Mouse (Mus musculus): ENCODE measurements around the gene BC067074. TPM values are rescaled to one million over a fixed set of nuclear protein-coding genes. Genes with fewer than 3 reads are reported as not detected.

The BC067074 gene
- polyA plus RNA-seq, 1 experiment from 2014 or later = 0.89 TPM

DNA sequence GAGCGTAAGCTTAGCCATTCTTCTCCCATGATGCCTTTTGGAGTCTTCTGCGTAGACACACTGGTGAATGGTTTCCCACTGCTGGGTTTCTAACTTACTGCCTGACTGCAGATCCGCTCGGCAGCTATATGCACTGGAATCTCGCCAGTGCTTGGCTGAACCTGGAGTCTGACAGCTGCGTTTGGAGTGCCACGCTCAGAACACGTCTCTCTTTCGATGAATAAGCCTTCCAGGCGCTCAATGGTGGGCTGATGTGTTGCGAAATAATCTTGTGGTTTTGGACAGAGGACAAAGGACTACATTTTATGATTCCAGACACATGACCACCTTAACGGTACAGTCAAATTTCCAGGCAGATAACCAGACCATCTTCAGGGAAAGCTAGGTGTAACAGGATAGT is 30.1 kb upstream of the BC067074 start:
- Histone ChIP-seq H3K9ac (ENCODE audit: low read length) (no peak overlapping the region), H3K36me3 (ENCODE audit: control insufficient read depth, insufficient read depth, low read length) (no peaks in the 10 kb centered on the region), H3K4me3 (ENCODE audit: low read depth, low read length) (no peak overlapping the region), H3K4me2 (replicated peaks; ENCODE audit: low read depth) (no peak overlapping the region), H3K4me1 (replicated peaks; ENCODE audit: control insufficient read depth, insufficient read depth) (no peaks in the 10 kb centered on the region), H3K9me3 (ENCODE audit: control insufficient read depth, low read length) (no peaks in the 10 kb centered on the region), H3K27ac (replicated peaks) (no peak overlapping the region), H3K27me3 (ENCODE audit: control insufficient read depth, insufficient read depth, low read length) (no peaks in the 10 kb centered on the region)
- no peak for ATAC-seq (ENCODE audit: low FRiP score, low TSS enrichment)
- TF ChIP-seq EP300 (optimal IDR thresholded peaks at IDR 0.05) (no peak), CTCF (IDR thresholded peaks at IDR 0.05; ENCODE audit: low read depth) (no peak)
- 37% methylated on average over 12 of the region's 12 CpGs for WGBS
- DNase-seq (ENCODE audit: low spot score) = no peak

DNA sequence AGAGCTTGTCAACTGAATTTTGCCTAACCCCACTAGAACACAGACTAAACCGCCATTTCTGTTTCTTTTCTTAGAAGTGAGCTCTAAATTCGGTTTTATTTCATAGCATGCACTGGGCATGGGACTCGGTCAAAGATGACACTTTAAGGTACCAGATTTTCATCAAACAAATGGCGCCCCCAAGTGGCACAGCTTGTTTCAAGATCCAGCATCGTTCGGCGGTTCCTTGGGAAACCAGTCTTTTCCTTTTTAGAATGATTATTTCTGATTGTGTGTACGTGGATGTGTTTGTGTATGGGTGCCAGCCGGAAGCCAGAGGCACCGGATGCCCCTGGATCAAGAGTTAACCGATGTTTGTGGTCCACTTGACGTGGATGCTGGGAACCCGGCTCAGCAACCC is 27.7 kb upstream of the BC067074 start:
- no peak overlapping the region for H3K27ac ChIP-seq (replicated peaks)
- H3K27me3 ChIP-seq (ENCODE audit: control insufficient read depth, insufficient read depth, low read length) = no peaks in the 10 kb centered on the region
- H3K36me3 ChIP-seq (ENCODE audit: control insufficient read depth, insufficient read depth, low read length) = no peaks in the 10 kb centered on the region
- no peaks in the 10 kb centered on the region for H3K9me3 ChIP-seq (ENCODE audit: control insufficient read depth, low read length)
- no peaks in the 10 kb centered on the region for H3K4me1 ChIP-seq (replicated peaks; ENCODE audit: control insufficient read depth, insufficient read depth)
- WGBS = 24% methylated on average over 13 of the region's 13 CpGs
- TF ChIP-seq EP300 (optimal IDR thresholded peaks at IDR 0.05) = no peak
- TF ChIP-seq CTCF (IDR thresholded peaks at IDR 0.05; ENCODE audit: low read depth) = peak; percentile 79
- H3K9ac ChIP-seq (ENCODE audit: low read length) = no peak overlapping the region
- DNase-seq (ENCODE audit: low spot score) = peak; percentile 55
- H3K4me3 ChIP-seq (ENCODE audit: low read depth, low read length) = no peak overlapping the region
- no peak for ATAC-seq (ENCODE audit: low FRiP score, low TSS enrichment)
- H3K4me2 ChIP-seq (replicated peaks; ENCODE audit: low read depth) = no peak overlapping the region

DNA sequence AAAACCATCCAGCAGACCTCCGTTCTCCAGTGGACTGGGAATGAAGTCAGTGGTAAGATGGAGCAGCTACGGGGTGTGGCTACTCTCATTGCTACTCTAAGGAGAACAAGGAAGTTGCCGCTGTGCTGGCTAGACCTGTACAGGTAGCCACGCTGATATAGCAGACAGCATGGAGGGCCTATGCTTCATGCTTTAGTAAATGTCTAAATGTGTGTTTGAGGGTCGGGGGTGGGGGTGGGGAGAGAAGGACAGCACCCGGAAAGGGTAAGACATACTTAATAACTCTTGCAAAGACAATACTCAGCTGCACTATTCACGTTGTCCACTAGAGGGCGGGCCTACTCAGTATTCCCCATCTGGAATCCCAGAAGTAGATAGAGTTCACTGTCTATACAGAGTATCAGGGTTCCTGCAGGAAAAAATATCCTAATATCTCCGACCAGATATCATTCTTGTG is 26.4 kb upstream of the BC067074 start:
- H3K9ac ChIP-seq (ENCODE audit: low read length) = no peak overlapping the region
- no peaks in the 10 kb centered on the region for H3K4me1 ChIP-seq (replicated peaks; ENCODE audit: control insufficient read depth, insufficient read depth)
- no peak overlapping the region for H3K27ac ChIP-seq (replicated peaks)
- H3K4me2 ChIP-seq (replicated peaks; ENCODE audit: low read depth) = peak overlapping the region; percentile 35; the same call in 1 of the 2 replicates
- H3K36me3 ChIP-seq (ENCODE audit: control insufficient read depth, insufficient read depth, low read length) = no peaks in the 10 kb centered on the region
- DNase-seq (ENCODE audit: low spot score) = peak; percentile 77
- no peak for TF ChIP-seq EP300 (optimal IDR thresholded peaks at IDR 0.05)
- peak; percentile 91 for TF ChIP-seq CTCF (IDR thresholded peaks at IDR 0.05; ENCODE audit: low read depth)
- no peaks in the 10 kb centered on the region for H3K27me3 ChIP-seq (ENCODE audit: control insufficient read depth, insufficient read depth, low read length)
- H3K4me3 ChIP-seq (ENCODE audit: low read depth, low read length) = peak overlapping the region; percentile 13; the same call in 1 of the 2 replicates
- H3K9me3 ChIP-seq (ENCODE audit: control insufficient read depth, low read length) = no peaks in the 10 kb centered on the region
- peak; percentile 74; the same call in 1 of the 2 replicates for ATAC-seq (ENCODE audit: low FRiP score, low TSS enrichment)
- WGBS = 21% methylated on average over 9 of the region's 9 CpGs

DNA sequence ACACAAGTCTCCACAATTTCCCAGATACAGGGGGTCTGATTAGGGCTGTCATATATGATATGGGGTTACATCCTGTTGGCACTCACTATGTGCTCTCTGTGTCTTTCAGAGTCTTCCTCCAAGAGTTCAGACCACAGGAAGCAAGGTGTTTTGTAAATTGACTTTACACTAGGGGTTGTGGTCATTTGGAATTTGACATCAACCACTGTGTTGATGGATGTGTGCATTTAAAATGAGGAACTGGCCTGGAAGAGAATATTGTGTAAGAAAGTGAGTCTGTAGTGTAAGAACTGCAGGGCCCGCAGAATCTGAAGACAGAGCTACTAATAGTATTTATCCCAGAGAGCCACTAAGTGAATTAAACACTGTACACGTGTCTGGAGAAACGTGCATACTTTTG is 25.8 kb upstream of the BC067074 start:
- Histone ChIP-seq H3K9me3 (ENCODE audit: control insufficient read depth, low read length) (no peaks in the 10 kb centered on the region), H3K4me1 (replicated peaks; ENCODE audit: control insufficient read depth, insufficient read depth) (no peaks in the 10 kb centered on the region), H3K27ac (replicated peaks) (no peak overlapping the region), H3K9ac (ENCODE audit: low read length) (no peak overlapping the region), H3K36me3 (ENCODE audit: control insufficient read depth, insufficient read depth, low read length) (no peaks in the 10 kb centered on the region), H3K27me3 (ENCODE audit: control insufficient read depth, insufficient read depth, low read length) (no peaks in the 10 kb centered on the region), H3K4me3 (ENCODE audit: low read depth, low read length) (no peak overlapping the region), H3K4me2 (replicated peaks; ENCODE audit: low read depth) (no peak overlapping the region)
- TF ChIP-seq CTCF (IDR thresholded peaks at IDR 0.05; ENCODE audit: low read depth) = no peak
- TF ChIP-seq EP300 (optimal IDR thresholded peaks at IDR 0.05) = no peak
- ATAC-seq (ENCODE audit: low FRiP score, low TSS enrichment) = no peak
- no peak for DNase-seq (ENCODE audit: low spot score)
- 47% methylated on average over 3 of the region's 3 CpGs for WGBS

DNA sequence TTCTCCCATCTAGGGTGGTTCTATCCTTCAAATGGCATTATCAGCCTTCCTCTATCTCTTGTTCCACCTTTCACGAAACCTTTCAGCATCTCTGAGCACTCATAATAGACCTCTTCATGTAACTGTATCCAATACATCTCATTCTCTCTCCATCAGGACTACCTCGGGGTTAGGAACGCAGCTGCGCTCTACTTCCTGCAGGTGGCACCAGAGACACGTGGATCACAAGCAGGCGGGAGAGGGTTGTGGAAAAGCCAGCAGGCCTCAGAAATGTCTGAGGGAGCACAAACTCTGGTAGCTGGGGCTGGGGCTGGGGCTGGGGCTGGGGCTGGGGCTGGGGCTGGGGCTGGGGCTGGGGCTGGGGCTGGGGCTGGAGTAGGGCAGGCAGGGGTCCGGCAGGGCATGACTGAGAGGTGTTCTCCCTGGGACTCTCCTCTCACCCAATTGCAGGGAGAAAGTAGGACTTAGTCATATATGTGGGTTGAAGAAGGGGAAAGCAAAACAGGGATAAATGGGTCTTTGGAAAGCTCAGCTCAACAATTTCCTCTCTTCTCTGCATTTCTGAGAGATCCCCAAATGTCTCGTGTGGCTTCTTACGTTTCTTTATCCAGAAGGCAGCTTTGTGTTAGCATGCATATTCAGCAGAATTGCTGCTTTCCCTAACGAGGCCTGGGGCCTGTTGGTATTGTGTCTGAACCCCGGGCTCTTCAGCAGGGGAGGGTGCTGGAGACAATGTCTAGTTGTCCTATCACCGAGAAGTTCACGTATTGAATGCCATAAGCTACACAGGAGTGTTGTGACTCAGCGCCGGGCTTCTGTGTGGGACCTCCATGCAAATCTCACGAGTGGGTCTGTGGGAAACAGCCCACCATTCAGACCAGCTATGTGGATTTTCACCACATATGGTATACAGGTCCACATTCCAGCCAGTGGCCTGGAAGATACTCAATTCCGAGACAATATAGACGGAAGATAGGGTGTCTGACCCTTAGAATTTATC is 22.9 kb upstream of the BC067074 start:
- Histone ChIP-seq H3K4me3 (ENCODE audit: low read depth, low read length) (no peak overlapping the region), H3K9ac (ENCODE audit: low read length) (no peak overlapping the region), H3K9me3 (ENCODE audit: control insufficient read depth, low read length) (no peaks in the 10 kb centered on the region), H3K4me1 (replicated peaks; ENCODE audit: control insufficient read depth, insufficient read depth) (no peaks in the 10 kb centered on the region), H3K4me2 (replicated peaks; ENCODE audit: low read depth) (no peak overlapping the region), H3K36me3 (ENCODE audit: control insufficient read depth, insufficient read depth, low read length) (no peaks in the 10 kb centered on the region), H3K27ac (replicated peaks) (no peak overlapping the region), H3K27me3 (ENCODE audit: control insufficient read depth, insufficient read depth, low read length) (no peaks in the 10 kb centered on the region)
- 55% methylated on average over 18 of the region's 18 CpGs for WGBS
- DNase-seq (ENCODE audit: low spot score) = peak; percentile 83
- ATAC-seq (ENCODE audit: low FRiP score, low TSS enrichment) = peak; percentile 79; the same call in 1 of the 2 replicates
- no peak for TF ChIP-seq EP300 (optimal IDR thresholded peaks at IDR 0.05)
- peak; percentile 96 for TF ChIP-seq CTCF (IDR thresholded peaks at IDR 0.05; ENCODE audit: low read depth)

DNA sequence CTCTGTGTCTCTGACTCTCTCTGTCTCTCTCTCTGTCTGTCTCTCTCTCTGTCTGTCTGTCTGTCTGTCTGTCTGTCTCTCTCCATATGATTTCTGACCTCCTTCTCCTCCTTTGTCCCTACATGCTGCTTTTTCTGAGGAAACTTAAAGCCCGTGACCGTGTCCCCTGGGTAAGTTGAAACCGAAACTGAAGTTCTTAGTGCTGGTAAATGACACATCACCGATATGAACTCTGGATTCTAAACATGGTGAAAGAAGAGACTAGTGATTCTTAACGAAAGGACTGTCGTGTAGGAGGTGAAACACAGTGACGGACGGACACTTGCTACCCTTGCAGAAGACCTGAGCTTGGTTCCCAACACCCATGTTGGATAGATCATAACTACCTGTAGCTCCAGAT is 21.8 kb upstream of the BC067074 start:
- no peak overlapping the region for H3K27ac ChIP-seq (replicated peaks)
- H3K9ac ChIP-seq (ENCODE audit: low read length) = no peak overlapping the region
- no peak for TF ChIP-seq EP300 (optimal IDR thresholded peaks at IDR 0.05)
- no peak for TF ChIP-seq CTCF (IDR thresholded peaks at IDR 0.05; ENCODE audit: low read depth)
- H3K9me3 ChIP-seq (ENCODE audit: control insufficient read depth, low read length) = no peaks in the 10 kb centered on the region
- DNase-seq (ENCODE audit: low spot score) = no peak
- no peaks in the 10 kb centered on the region for H3K36me3 ChIP-seq (ENCODE audit: control insufficient read depth, insufficient read depth, low read length)
- H3K4me2 ChIP-seq (replicated peaks; ENCODE audit: low read depth) = no peak overlapping the region
- ATAC-seq (ENCODE audit: low FRiP score, low TSS enrichment) = no peak
- H3K4me3 ChIP-seq (ENCODE audit: low read depth, low read length) = no peak overlapping the region
- H3K27me3 ChIP-seq (ENCODE audit: control insufficient read depth, insufficient read depth, low read length) = no peaks in the 10 kb centered on the region
- WGBS = 89% methylated on average over 8 of the region's 8 CpGs
- H3K4me1 ChIP-seq (replicated peaks; ENCODE audit: control insufficient read depth, insufficient read depth) = no peaks in the 10 kb centered on the region
